Mouse (Mus musculus): ENCODE data around the gene Sepsecs. TPM values are rescaled to one million over a fixed set of nuclear protein-coding genes. Genes with fewer than 3 reads are reported as not detected.

Sepsecs gene
- polyA plus RNA-seq, 1 experiment from 2014 or later = 8.7 TPM

GRCm38 (mm10) chr5:52636025-52636755 lies 33.3 kb downstream of the Sepsecs start:
- no peak overlapping the region for H3K4me2 ChIP-seq (ENCODE audit: low read depth)
- no peak overlapping the region for H3K9ac ChIP-seq (ENCODE audit: low read length)
- ATAC-seq (ENCODE audit: insufficient read depth, low FRiP score, low TSS enrichment) (no peak), DNase-seq (ENCODE audit: low spot score) (no peak)
- no peaks in the 10 kb centered on the region for H3K9me3 ChIP-seq (ENCODE audit: control insufficient read depth, low read length)
- no peaks in the 10 kb centered on the region for H3K36me3 ChIP-seq (ENCODE audit: control insufficient read depth, insufficient read depth, low read length)
- no peaks in the 10 kb centered on the region for H3K27me3 ChIP-seq (ENCODE audit: control insufficient read depth, insufficient read depth, low read length)
- no peaks in the 10 kb centered on the region for H3K4me1 ChIP-seq (ENCODE audit: control insufficient read depth, insufficient read depth, low read length)
- H3K4me3 ChIP-seq (ENCODE audit: low read depth, low read length) = no peak overlapping the region
- H3K27ac ChIP-seq (ENCODE audit: low read depth, low read length) = no peak overlapping the region
- 82% methylated on average over 11 of the region's 11 CpGs for WGBS

GRCm38 (mm10) chr5:52634017-52634416 lies 35.5 kb downstream of the Sepsecs start:
- no peak overlapping the region for H3K4me3 ChIP-seq (ENCODE audit: low read depth, low read length)
- no peaks in the 10 kb centered on the region for H3K4me1 ChIP-seq (ENCODE audit: control insufficient read depth, insufficient read depth, low read length)
- H3K9me3 ChIP-seq (ENCODE audit: control insufficient read depth, low read length) = no peaks in the 10 kb centered on the region
- H3K4me2 ChIP-seq (ENCODE audit: low read depth) = no peak overlapping the region
- 28% methylated on average over 8 of the region's 8 CpGs for WGBS
- H3K27me3 ChIP-seq (ENCODE audit: control insufficient read depth, insufficient read depth, low read length) = no peaks in the 10 kb centered on the region
- no peak overlapping the region for H3K9ac ChIP-seq (ENCODE audit: low read length)
- no peak overlapping the region for H3K27ac ChIP-seq (ENCODE audit: low read depth, low read length)
- DNase-seq (ENCODE audit: low spot score) = peak; percentile 61
- H3K36me3 ChIP-seq (ENCODE audit: control insufficient read depth, insufficient read depth, low read length) = no peaks in the 10 kb centered on the region
- peak; percentile 61; the same call in 1 of the 2 replicates for ATAC-seq (ENCODE audit: insufficient read depth, low FRiP score, low TSS enrichment)

GRCm38 (mm10) chr5:52630541-52630940 lies 39.0 kb downstream of the Sepsecs start:
- WGBS = 92% methylated on average over 1 of the region's 1 CpGs
- no peak for ATAC-seq (ENCODE audit: insufficient read depth, low FRiP score, low TSS enrichment)
- no peak for DNase-seq (ENCODE audit: low spot score)
- H3K4me3 ChIP-seq (ENCODE audit: low read depth, low read length) = no peak overlapping the region
- H3K4me1 ChIP-seq (ENCODE audit: control insufficient read depth, insufficient read depth, low read length) = peaks cover 3% of the 10 kb centered on the region; the same call in 1 of the 2 replicates
- no peak overlapping the region for H3K4me2 ChIP-seq (ENCODE audit: low read depth)
- no peak overlapping the region for H3K27ac ChIP-seq (ENCODE audit: low read depth, low read length)
- no peaks in the 10 kb centered on the region for H3K27me3 ChIP-seq (ENCODE audit: control insufficient read depth, insufficient read depth, low read length)
- H3K36me3 ChIP-seq (ENCODE audit: control insufficient read depth, insufficient read depth, low read length) = no peaks in the 10 kb centered on the region
- H3K9me3 ChIP-seq (ENCODE audit: control insufficient read depth, low read length) = no peaks in the 10 kb centered on the region
- H3K9ac ChIP-seq (ENCODE audit: low read length) = no peak overlapping the region

GRCm38 (mm10) chr5:52629214-52629613 lies 40.3 kb downstream of the Sepsecs start:
- peaks cover 3% of the 10 kb centered on the region; the same call in 1 of the 2 replicates for H3K4me1 ChIP-seq (ENCODE audit: control insufficient read depth, insufficient read depth, low read length)
- no peak for ATAC-seq (ENCODE audit: insufficient read depth, low FRiP score, low TSS enrichment)
- no peaks in the 10 kb centered on the region for H3K9me3 ChIP-seq (ENCODE audit: control insufficient read depth, low read length)
- WGBS = 79% methylated on average over 6 of the region's 6 CpGs
- H3K9ac ChIP-seq (ENCODE audit: low read length) = no peak overlapping the region
- no peak overlapping the region for H3K27ac ChIP-seq (ENCODE audit: low read depth, low read length)
- no peak overlapping the region for H3K4me2 ChIP-seq (ENCODE audit: low read depth)
- H3K4me3 ChIP-seq (ENCODE audit: low read depth, low read length) = no peak overlapping the region
- H3K36me3 ChIP-seq (ENCODE audit: control insufficient read depth, insufficient read depth, low read length) = no peaks in the 10 kb centered on the region
- no peaks in the 10 kb centered on the region for H3K27me3 ChIP-seq (ENCODE audit: control insufficient read depth, insufficient read depth, low read length)
- no peak for DNase-seq (ENCODE audit: low spot score)

GRCm38 (mm10) chr5:52628783-52629182 lies 40.7 kb downstream of the Sepsecs start:
- Histone ChIP-seq H3K4me2 (ENCODE audit: low read depth) (no peak overlapping the region), H3K27ac (ENCODE audit: low read depth, low read length) (no peak overlapping the region), H3K36me3 (ENCODE audit: control insufficient read depth, insufficient read depth, low read length) (no peaks in the 10 kb centered on the region), H3K4me1 (ENCODE audit: control insufficient read depth, insufficient read depth, low read length) (peaks cover 3% of the 10 kb centered on the region; the same call in 1 of the 2 replicates), H3K9me3 (ENCODE audit: control insufficient read depth, low read length) (no peaks in the 10 kb centered on the region), H3K27me3 (ENCODE audit: control insufficient read depth, insufficient read depth, low read length) (no peaks in the 10 kb centered on the region), H3K4me3 (ENCODE audit: low read depth, low read length) (no peak overlapping the region), H3K9ac (ENCODE audit: low read length) (no peak overlapping the region)
- 88% methylated on average over 3 of the region's 3 CpGs for WGBS
- ATAC-seq (ENCODE audit: insufficient read depth, low FRiP score, low TSS enrichment) = no peak
- DNase-seq (ENCODE audit: low spot score) = no peak

GRCm38 (mm10) chr5:52627713-52628112 lies 41.8 kb downstream of the Sepsecs start:
- DNase-seq (ENCODE audit: low spot score) (no peak), ATAC-seq (ENCODE audit: insufficient read depth, low FRiP score, low TSS enrichment) (no peak)
- Histone ChIP-seq H3K4me3 (ENCODE audit: low read depth, low read length) (no peak overlapping the region), H3K9me3 (ENCODE audit: control insufficient read depth, low read length) (no peaks in the 10 kb centered on the region), H3K9ac (ENCODE audit: low read length) (no peak overlapping the region), H3K4me1 (ENCODE audit: control insufficient read depth, insufficient read depth, low read length) (peaks cover 3% of the 10 kb centered on the region; the same call in 1 of the 2 replicates), H3K27me3 (ENCODE audit: control insufficient read depth, insufficient read depth, low read length) (no peaks in the 10 kb centered on the region), H3K36me3 (ENCODE audit: control insufficient read depth, insufficient read depth, low read length) (no peaks in the 10 kb centered on the region), H3K4me2 (ENCODE audit: low read depth) (no peak overlapping the region), H3K27ac (ENCODE audit: low read depth, low read length) (no peak overlapping the region)
- 88% methylated on average over 8 of the region's 8 CpGs for WGBS

- ATAC-seq (ENCODE audit: insufficient read depth, low FRiP score, low TSS enrichment) (peak; percentile 45), DNase-seq (ENCODE audit: low spot score) (no peak)
- Histone ChIP-seq H3K27me3 (ENCODE audit: control insufficient read depth, insufficient read depth, low read length) (no peaks in the 10 kb centered on the region), H3K9ac (ENCODE audit: low read length) (0 out of 2 replicates have a peak overlapping the region, but pooled peaks have one; percentile 26), H3K4me1 (ENCODE audit: control insufficient read depth, insufficient read depth, low read length) (peaks cover 3% of the 10 kb centered on the region; the same call in 1 of the 2 replicates), H3K4me3 (ENCODE audit: low read depth, low read length) (no peak overlapping the region), H3K27ac (ENCODE audit: low read depth, low read length) (no peak overlapping the region), H3K36me3 (ENCODE audit: control insufficient read depth, insufficient read depth, low read length) (no peaks in the 10 kb centered on the region), H3K9me3 (ENCODE audit: control insufficient read depth, low read length) (no peaks in the 10 kb centered on the region), H3K4me2 (ENCODE audit: low read depth) (no peak overlapping the region)
- WGBS = 59% methylated on average over 8 of the region's 8 CpGs
Observed at GRCm38 (mm10) chr5:52626092-52626491, 43.4 kb downstream of the Sepsecs start.

- ATAC-seq (ENCODE audit: insufficient read depth, low FRiP score, low TSS enrichment) = no peak
- DNase-seq (ENCODE audit: low spot score) = no peak
- H3K4me3 ChIP-seq (ENCODE audit: low read depth, low read length) = no peak overlapping the region
- H3K27ac ChIP-seq (ENCODE audit: low read depth, low read length) = no peak overlapping the region
- no peak overlapping the region for H3K9ac ChIP-seq (ENCODE audit: low read length)
- H3K4me1 ChIP-seq (ENCODE audit: control insufficient read depth, insufficient read depth, low read length) = peaks cover 3% of the 10 kb centered on the region; the same call in 1 of the 2 replicates
- 95% methylated on average over 1 of the region's 1 CpGs for WGBS
- H3K27me3 ChIP-seq (ENCODE audit: control insufficient read depth, insufficient read depth, low read length) = no peaks in the 10 kb centered on the region
- H3K9me3 ChIP-seq (ENCODE audit: control insufficient read depth, low read length) = no peaks in the 10 kb centered on the region
- no peaks in the 10 kb centered on the region for H3K36me3 ChIP-seq (ENCODE audit: control insufficient read depth, insufficient read depth, low read length)
- H3K4me2 ChIP-seq (ENCODE audit: low read depth) = no peak overlapping the region
Observed at GRCm38 (mm10) chr5:52624956-52625355, 44.6 kb downstream of the Sepsecs start.

- Histone ChIP-seq H3K27ac (ENCODE audit: low read depth, low read length) (no peak overlapping the region), H3K4me1 (ENCODE audit: control insufficient read depth, insufficient read depth, low read length) (peaks cover 6% of the 10 kb centered on the region), H3K9ac (ENCODE audit: low read length) (no peak overlapping the region), H3K4me2 (ENCODE audit: low read depth) (no peak overlapping the region), H3K4me3 (ENCODE audit: low read depth, low read length) (no peak overlapping the region), H3K9me3 (ENCODE audit: control insufficient read depth, low read length) (no peaks in the 10 kb centered on the region), H3K36me3 (ENCODE audit: control insufficient read depth, insufficient read depth, low read length) (no peaks in the 10 kb centered on the region), H3K27me3 (ENCODE audit: control insufficient read depth, insufficient read depth, low read length) (no peaks in the 10 kb centered on the region)
- WGBS = 84% methylated on average over 2 of the region's 2 CpGs
- DNase-seq (ENCODE audit: low spot score) (no peak), ATAC-seq (ENCODE audit: insufficient read depth, low FRiP score, low TSS enrichment) (no peak)
Observed at GRCm38 (mm10) chr5:52623099-52623498, 46.4 kb downstream of the Sepsecs start.

Measured in neural tube, embryonic 11.5 days (tissue).